Mouse (Mus musculus): ENCODE data around the gene Ptprg. TPM values are rescaled to one million over a fixed set of nuclear protein-coding genes. Genes with fewer than 3 reads are reported as not detected.

Gene Ptprg
- polyA plus RNA-seq, 1 experiment from 2014 or later, result 33.7 TPM

- no peak for ATAC-seq (ENCODE audit: low FRiP score)
- no peaks in the 10 kb centered on the region for H3K36me3 ChIP-seq (ENCODE audit: control insufficient read depth, insufficient read depth, low read length)
- peak; percentile 53 for DNase-seq (ENCODE audit: low spot score, missing footprints)
- H3K27me3 ChIP-seq (ENCODE audit: control insufficient read depth, insufficient read depth, low read length), result no peaks in the 10 kb centered on the region
- no peak overlapping the region for H3K4me2 ChIP-seq
- H3K9me3 ChIP-seq (ENCODE audit: control insufficient read depth, low read length), result no peaks in the 10 kb centered on the region
- WGBS, result 86% methylated on average over 6 of the region's 6 CpGs
- H3K27ac ChIP-seq (ENCODE audit: low read depth, low read length), result no peak overlapping the region
- H3K9ac ChIP-seq (ENCODE audit: low read length), result no peak overlapping the region
- no peak overlapping the region for H3K4me3 ChIP-seq (ENCODE audit: low read depth, low read length)
- H3K4me1 ChIP-seq (ENCODE audit: control insufficient read depth, insufficient read depth, low read length), result no peaks in the 10 kb centered on the region
These were observed 263.9 kb downstream of the Ptprg start for GRCm38 (mm10) chr14:11817236-11817635.

GRCm38 (mm10) chr14:11818054-11818453 is 264.7 kb downstream of the Ptprg start:
- ATAC-seq (ENCODE audit: low FRiP score), result no peak
- no peaks in the 10 kb centered on the region for H3K27me3 ChIP-seq (ENCODE audit: control insufficient read depth, insufficient read depth, low read length)
- no peak for DNase-seq (ENCODE audit: low spot score, missing footprints)
- no peaks in the 10 kb centered on the region for H3K36me3 ChIP-seq (ENCODE audit: control insufficient read depth, insufficient read depth, low read length)
- WGBS, result 85% methylated on average over 3 of the region's 3 CpGs
- H3K27ac ChIP-seq (ENCODE audit: low read depth, low read length), result no peak overlapping the region
- H3K4me2 ChIP-seq, result no peak overlapping the region
- no peaks in the 10 kb centered on the region for H3K9me3 ChIP-seq (ENCODE audit: control insufficient read depth, low read length)
- H3K4me1 ChIP-seq (ENCODE audit: control insufficient read depth, insufficient read depth, low read length), result no peaks in the 10 kb centered on the region
- no peak overlapping the region for H3K4me3 ChIP-seq (ENCODE audit: low read depth, low read length)
- no peak overlapping the region for H3K9ac ChIP-seq (ENCODE audit: low read length)

DNA sequence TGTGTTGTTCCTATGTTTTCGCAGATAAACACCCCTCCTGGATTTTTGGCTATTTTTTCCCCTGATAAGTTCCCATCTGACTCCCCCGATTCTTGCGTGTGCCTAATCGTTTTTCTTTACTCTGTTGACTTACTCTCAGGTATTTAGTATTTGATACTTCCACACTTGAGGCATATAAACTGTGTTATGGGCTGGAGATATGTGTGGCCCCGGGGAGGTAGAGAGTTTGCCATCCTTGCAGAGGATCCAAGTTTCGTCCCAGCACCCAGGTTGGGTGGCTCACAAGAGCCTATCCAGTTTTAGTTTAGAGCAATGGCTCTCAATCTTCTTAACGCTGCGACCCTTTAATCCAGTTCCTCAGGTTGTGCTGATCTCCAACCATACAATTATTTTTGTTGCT is 265.4 kb downstream of the Ptprg start:
- Histone ChIP-seq H3K9me3 (ENCODE audit: control insufficient read depth, low read length) (no peaks in the 10 kb centered on the region), H3K4me3 (ENCODE audit: low read depth, low read length) (no peak overlapping the region), H3K27me3 (ENCODE audit: control insufficient read depth, insufficient read depth, low read length) (no peaks in the 10 kb centered on the region), H3K4me1 (ENCODE audit: control insufficient read depth, insufficient read depth, low read length) (no peaks in the 10 kb centered on the region), H3K27ac (ENCODE audit: low read depth, low read length) (no peak overlapping the region), H3K9ac (ENCODE audit: low read length) (no peak overlapping the region), H3K36me3 (ENCODE audit: control insufficient read depth, insufficient read depth, low read length) (no peaks in the 10 kb centered on the region), H3K4me2 (no peak overlapping the region)
- WGBS, result 91% methylated on average over 8 of the region's 8 CpGs
- ATAC-seq (ENCODE audit: low FRiP score) (no peak), DNase-seq (ENCODE audit: low spot score, missing footprints) (peak; percentile 70)

GRCm38 (mm10) chr14:11819326-11819725 is 266.0 kb downstream of the Ptprg start:
- no peak overlapping the region for H3K27ac ChIP-seq (ENCODE audit: low read depth, low read length)
- no peak overlapping the region for H3K4me2 ChIP-seq
- H3K27me3 ChIP-seq (ENCODE audit: control insufficient read depth, insufficient read depth, low read length), result no peaks in the 10 kb centered on the region
- no peak overlapping the region for H3K4me3 ChIP-seq (ENCODE audit: low read depth, low read length)
- no peaks in the 10 kb centered on the region for H3K4me1 ChIP-seq (ENCODE audit: control insufficient read depth, insufficient read depth, low read length)
- ATAC-seq (ENCODE audit: low FRiP score) (no peak), DNase-seq (ENCODE audit: low spot score, missing footprints) (peak; percentile 71)
- H3K36me3 ChIP-seq (ENCODE audit: control insufficient read depth, insufficient read depth, low read length), result no peaks in the 10 kb centered on the region
- H3K9me3 ChIP-seq (ENCODE audit: control insufficient read depth, low read length), result no peaks in the 10 kb centered on the region
- 83% methylated on average over 2 of the region's 2 CpGs for WGBS
- no peak overlapping the region for H3K9ac ChIP-seq (ENCODE audit: low read length)

- Histone ChIP-seq H3K9me3 (ENCODE audit: control insufficient read depth, low read length) (no peaks in the 10 kb centered on the region), H3K4me1 (ENCODE audit: control insufficient read depth, insufficient read depth, low read length) (no peaks in the 10 kb centered on the region), H3K4me2 (no peak overlapping the region), H3K4me3 (ENCODE audit: low read depth, low read length) (no peak overlapping the region), H3K27me3 (ENCODE audit: control insufficient read depth, insufficient read depth, low read length) (no peaks in the 10 kb centered on the region), H3K27ac (ENCODE audit: low read depth, low read length) (no peak overlapping the region), H3K36me3 (ENCODE audit: control insufficient read depth, insufficient read depth, low read length) (no peaks in the 10 kb centered on the region), H3K9ac (ENCODE audit: low read length) (no peak overlapping the region)
- ATAC-seq (ENCODE audit: low FRiP score) (no peak), DNase-seq (ENCODE audit: low spot score, missing footprints) (peak; percentile 81)
- 69% methylated on average over 7 of the region's 7 CpGs for WGBS
These were observed 269.7 kb downstream of the Ptprg start for GRCm38 (mm10) chr14:11822830-11823700.

DNA sequence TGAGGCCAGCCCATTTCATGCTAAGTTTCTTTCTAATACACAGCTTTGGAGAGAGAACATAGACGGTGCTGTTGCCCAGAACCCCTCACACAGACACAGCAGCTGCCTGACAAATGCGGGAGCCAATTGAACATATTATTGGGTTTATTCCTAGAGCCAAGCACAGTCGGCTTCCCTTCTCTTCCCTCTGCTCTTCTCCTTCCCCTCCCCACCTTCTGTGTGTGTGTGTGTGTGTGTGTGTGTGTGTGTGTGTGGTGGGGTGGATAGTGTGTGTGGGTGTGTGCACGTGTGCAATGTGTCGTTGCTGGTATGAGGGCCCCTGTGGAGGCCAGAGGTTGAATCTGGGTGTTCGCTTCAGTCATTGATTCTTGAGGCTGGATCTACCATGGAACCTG is 270.4 kb downstream of the Ptprg start:
- Histone ChIP-seq H3K27me3 (ENCODE audit: control insufficient read depth, insufficient read depth, low read length) (no peaks in the 10 kb centered on the region), H3K4me3 (ENCODE audit: low read depth, low read length) (no peak overlapping the region), H3K27ac (ENCODE audit: low read depth, low read length) (no peak overlapping the region), H3K4me1 (ENCODE audit: control insufficient read depth, insufficient read depth, low read length) (no peaks in the 10 kb centered on the region), H3K4me2 (no peak overlapping the region), H3K9ac (ENCODE audit: low read length) (no peak overlapping the region), H3K36me3 (ENCODE audit: control insufficient read depth, insufficient read depth, low read length) (no peaks in the 10 kb centered on the region), H3K9me3 (ENCODE audit: control insufficient read depth, low read length) (no peaks in the 10 kb centered on the region)
- 92% methylated on average over 6 of the region's 6 CpGs for WGBS
- peak; percentile 54 for DNase-seq (ENCODE audit: low spot score, missing footprints)
- ATAC-seq (ENCODE audit: low FRiP score), result no peak

DNA sequence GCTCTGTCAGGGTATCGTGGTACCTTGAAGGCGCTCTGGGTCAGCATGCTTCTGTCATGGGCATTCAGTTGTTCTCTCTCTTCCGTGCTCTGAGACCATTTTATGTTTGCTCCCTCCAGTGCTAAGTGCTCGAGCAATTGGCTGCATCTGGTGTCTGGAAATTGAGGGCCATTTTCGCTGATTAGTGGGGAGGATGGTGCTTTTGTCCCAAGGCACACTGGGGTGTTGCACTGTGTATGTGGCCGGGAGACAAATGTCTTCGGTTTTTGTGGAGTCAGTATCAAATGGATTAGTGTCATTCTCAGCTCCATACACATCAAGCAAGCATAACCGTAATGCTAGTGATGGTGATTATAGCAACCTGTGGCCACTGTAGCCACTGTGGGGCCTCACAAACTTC is 271.6 kb downstream of the Ptprg start:
- H3K9me3 ChIP-seq (ENCODE audit: control insufficient read depth, low read length), result no peaks in the 10 kb centered on the region
- no peak overlapping the region for H3K9ac ChIP-seq (ENCODE audit: low read length)
- no peak overlapping the region for H3K4me3 ChIP-seq (ENCODE audit: low read depth, low read length)
- H3K27me3 ChIP-seq (ENCODE audit: control insufficient read depth, insufficient read depth, low read length), result no peaks in the 10 kb centered on the region
- no peak overlapping the region for H3K4me2 ChIP-seq
- H3K4me1 ChIP-seq (ENCODE audit: control insufficient read depth, insufficient read depth, low read length), result no peaks in the 10 kb centered on the region
- ATAC-seq (ENCODE audit: low FRiP score) (no peak), DNase-seq (ENCODE audit: low spot score, missing footprints) (no peak)
- WGBS, result 81% methylated on average over 8 of the region's 8 CpGs
- H3K36me3 ChIP-seq (ENCODE audit: control insufficient read depth, insufficient read depth, low read length), result no peaks in the 10 kb centered on the region
- no peak overlapping the region for H3K27ac ChIP-seq (ENCODE audit: low read depth, low read length)

DNA sequence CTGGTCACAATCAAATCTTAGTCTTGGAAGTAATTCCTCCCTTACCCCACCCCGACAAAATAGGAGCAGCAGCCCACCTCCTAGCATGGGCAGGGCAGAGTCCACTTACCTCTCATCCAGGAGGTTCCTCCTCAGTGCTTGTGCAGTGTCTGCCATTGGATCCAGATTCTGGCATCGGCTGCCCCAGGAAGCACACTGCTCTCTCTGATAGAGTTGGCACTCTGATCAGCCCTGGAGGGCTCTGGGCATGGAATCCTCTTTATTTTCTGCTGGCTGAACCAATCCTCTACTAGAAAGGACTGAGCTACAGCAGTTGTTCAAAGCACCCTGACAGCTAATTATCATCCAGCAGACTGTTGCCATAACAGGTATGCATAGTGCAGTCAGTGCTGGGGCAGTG is 272.2 kb downstream of the Ptprg start:
- no peak overlapping the region for H3K4me2 ChIP-seq
- no peaks in the 10 kb centered on the region for H3K27me3 ChIP-seq (ENCODE audit: control insufficient read depth, insufficient read depth, low read length)
- no peak for DNase-seq (ENCODE audit: low spot score, missing footprints)
- no peak overlapping the region for H3K4me3 ChIP-seq (ENCODE audit: low read depth, low read length)
- no peaks in the 10 kb centered on the region for H3K9me3 ChIP-seq (ENCODE audit: control insufficient read depth, low read length)
- H3K36me3 ChIP-seq (ENCODE audit: control insufficient read depth, insufficient read depth, low read length), result no peaks in the 10 kb centered on the region
- no peak for ATAC-seq (ENCODE audit: low FRiP score)
- no peak overlapping the region for H3K27ac ChIP-seq (ENCODE audit: low read depth, low read length)
- no peaks in the 10 kb centered on the region for H3K4me1 ChIP-seq (ENCODE audit: control insufficient read depth, insufficient read depth, low read length)
- 82% methylated on average over 2 of the region's 2 CpGs for WGBS
- H3K9ac ChIP-seq (ENCODE audit: low read length), result no peak overlapping the region

- H3K4me3 ChIP-seq (ENCODE audit: low read depth, low read length), result no peak overlapping the region
- no peaks in the 10 kb centered on the region for H3K4me1 ChIP-seq (ENCODE audit: control insufficient read depth, insufficient read depth, low read length)
- H3K4me2 ChIP-seq, result no peak overlapping the region
- H3K27ac ChIP-seq (ENCODE audit: low read depth, low read length), result no peak overlapping the region
- no peaks in the 10 kb centered on the region for H3K9me3 ChIP-seq (ENCODE audit: control insufficient read depth, low read length)
- WGBS, result 66% methylated on average over 4 of the region's 4 CpGs
- no peak overlapping the region for H3K9ac ChIP-seq (ENCODE audit: low read length)
- H3K36me3 ChIP-seq (ENCODE audit: control insufficient read depth, insufficient read depth, low read length), result no peaks in the 10 kb centered on the region
- peak; percentile 67 for DNase-seq (ENCODE audit: low spot score, missing footprints)
- ATAC-seq (ENCODE audit: low FRiP score), result no peak
- no peaks in the 10 kb centered on the region for H3K27me3 ChIP-seq (ENCODE audit: control insufficient read depth, insufficient read depth, low read length)
These were observed 274.8 kb downstream of the Ptprg start for GRCm38 (mm10) chr14:11828086-11828485.

All from midbrain, embryonic 11.5 days (tissue).